ENCODE assay signal across 17 mouse cellular contexts in genomic region chr5:124518648-124519047, GRCm38 (mm10). TPM values are rescaled to one million over a fixed set of nuclear protein-coding genes. Genes with fewer than 3 reads are reported as not detected.
DNase-seq lines count a peak whose midpoint lies in the region; ATAC-seq and TF ChIP-seq lines count a peak whose summit lies in the region.
"Had no signal": no experiment of that assay in that cellular context is flagged by ENCODE, and none has a peak within 500 bp of the region (broad histone marks: within the 10 kb centered on the region; RNA-seq: fewer than 3 reads in every experiment).

No protein-coding gene starts in this region.

- no peak overlapping the region for H3K9ac ChIP-seq in hindbrain, postnatal 0 days (replicated peaks; ENCODE audit: low read length)
- H3K9ac ChIP-seq in hindbrain, embryonic 16.5 days (ENCODE audit: low read depth, low read length): no peak overlapping the region
- H3K9ac ChIP-seq in forebrain, embryonic 14.5 days (ENCODE audit: low read length): no peak overlapping the region
- no peak overlapping the region for H3K9ac ChIP-seq in midbrain, postnatal 0 days (replicated peaks; ENCODE audit: low read length, poor library complexity, severe bottlenecking)
- H3K9ac ChIP-seq: lung, embryonic 14.5 days; neural tube, embryonic 15.5 days had no signal

- no peak overlapping the region for H3K27ac ChIP-seq in hindbrain, postnatal 0 days
- H3K27ac ChIP-seq in hindbrain, embryonic 16.5 days (ENCODE audit: low read depth, low read length): no peak overlapping the region
- no peak overlapping the region for H3K27ac ChIP-seq in embryonic facial prominence, embryonic 10.5 days (replicated peaks)
- H3K27ac ChIP-seq in forebrain, embryonic 14.5 days (ENCODE audit: low read depth, low read length): no peak overlapping the region
- H3K27ac ChIP-seq in midbrain, postnatal 0 days (ENCODE audit: low read depth, low read length): no peak overlapping the region
- H3K27ac ChIP-seq: heart, embryonic 10.5 days; neural tube, embryonic 15.5 days; stomach, postnatal 0 days had no signal

- H3K4me3 ChIP-seq in hindbrain, postnatal 0 days (ENCODE audit: low read length): no peak overlapping the region
- H3K4me3 ChIP-seq in hindbrain, embryonic 16.5 days (ENCODE audit: low read length): no peak overlapping the region
- H3K4me3 ChIP-seq in embryonic facial prominence, embryonic 10.5 days: no peak overlapping the region
- no peak overlapping the region for H3K4me3 ChIP-seq in forebrain, embryonic 14.5 days (ENCODE audit: low read depth, low read length)
- no peak overlapping the region for H3K4me3 ChIP-seq in midbrain, postnatal 0 days (ENCODE audit: low read depth, low read length)
- H3K4me3 ChIP-seq: heart, embryonic 10.5 days; neural tube, embryonic 15.5 days had no signal

- WGBS in hindbrain, postnatal 0 days: 31% methylated on average over 10 of the region's 10 CpGs
- WGBS in hindbrain, embryonic 16.5 days: 39% methylated on average over 10 of the region's 10 CpGs
- 86% methylated on average over 10 of the region's 10 CpGs for WGBS in embryonic facial prominence, embryonic 10.5 days
- 82% methylated on average over 10 of the region's 10 CpGs for WGBS in forebrain, embryonic 14.5 days
- 45% methylated on average over 10 of the region's 10 CpGs for WGBS in midbrain, postnatal 0 days

- H3K36me3 ChIP-seq in hindbrain, postnatal 0 days (ENCODE audit: insufficient read depth, low read length): peaks cover 5% of the 10 kb centered on the region
- H3K36me3 ChIP-seq in hindbrain, embryonic 16.5 days (ENCODE audit: control insufficient read depth, insufficient read depth, low read length): peaks cover 16% of the 10 kb centered on the region
- H3K36me3 ChIP-seq in embryonic facial prominence, embryonic 10.5 days (replicated peaks): peaks cover 91% of the 10 kb centered on the region
- H3K36me3 ChIP-seq in forebrain, embryonic 14.5 days (ENCODE audit: control insufficient read depth, insufficient read depth, low read length): peaks cover 18% of the 10 kb centered on the region
- H3K36me3 ChIP-seq in midbrain, postnatal 0 days (ENCODE audit: insufficient read depth, low read length): peaks cover 12% of the 10 kb centered on the region

- no peaks in the 10 kb centered on the region for H3K27me3 ChIP-seq in hindbrain, postnatal 0 days (ENCODE audit: insufficient read depth, low read length)
- H3K27me3 ChIP-seq in hindbrain, embryonic 16.5 days (replicated peaks; ENCODE audit: control insufficient read depth, insufficient read depth, low read length): no peaks in the 10 kb centered on the region
- no peaks in the 10 kb centered on the region for H3K27me3 ChIP-seq in embryonic facial prominence, embryonic 10.5 days (replicated peaks; ENCODE audit: low read depth, poor library complexity, severe bottlenecking)
- no peaks in the 10 kb centered on the region for H3K27me3 ChIP-seq in forebrain, embryonic 14.5 days (replicated peaks; ENCODE audit: control insufficient read depth, insufficient read depth, low read length)
- H3K27me3 ChIP-seq in midbrain, postnatal 0 days (ENCODE audit: insufficient read depth, low read length): no peaks in the 10 kb centered on the region
- H3K27me3 ChIP-seq: neural tube, embryonic 15.5 days had no signal

- no peak for DNase-seq in hindbrain, postnatal 0 days (ENCODE audit: low spot score)
- peak; percentile 90 for DNase-seq in layer of hippocampus, adult 9-11 months
- peak; percentile 77 to 94 for DNase-seq in left cerebral cortex, postnatal 25 days (ENCODE audit: low spot score in 2 of 2)
- peak; percentile 79 for DNase-seq in telencephalon, adult 2 months (ENCODE audit: low read depth, low spot score)
- no peak for DNase-seq in embryonic facial prominence, embryonic 10.5 days (ENCODE audit: low spot score)
- no peak for DNase-seq in forebrain, embryonic 14.5 days (ENCODE audit: low spot score)
- DNase-seq in midbrain, postnatal 0 days (ENCODE audit: low spot score): no peak
- DNase-seq: adrenal gland, adult 2 months; B cell, adult 2 months; cerebellum, adult 2 months; embryo, embryonic 11 days; kidney, postnatal 36 days; lung, embryonic 14.5 days had no signal

- ATAC-seq in hindbrain, postnatal 0 days: no peak
- ATAC-seq in hindbrain, embryonic 16.5 days: no peak
- ATAC-seq in forebrain, embryonic 14.5 days: no peak
- ATAC-seq in midbrain, postnatal 0 days (ENCODE audit: low FRiP score): no peak

- intact Hi-C loops in left cerebral cortex, postnatal 25 days (cut with DNase I): loop anchor here (1.0 kb wide), 1 partner anchor 15 kb away; no protein-coding TSS in a partner anchor

- no peaks in the 10 kb centered on the region for H3K9me3 ChIP-seq in hindbrain, postnatal 0 days (ENCODE audit: low read length)
- no peaks in the 10 kb centered on the region for H3K9me3 ChIP-seq in hindbrain, embryonic 16.5 days (ENCODE audit: control insufficient read depth, low read length)
- 0 out of 2 replicates have a peak, but pooled peaks cover 3% of the 10 kb centered on the region for H3K9me3 ChIP-seq in embryonic facial prominence, embryonic 10.5 days
- no peaks in the 10 kb centered on the region for H3K9me3 ChIP-seq in forebrain, embryonic 14.5 days (replicated peaks; ENCODE audit: control insufficient read depth, low read length)
- no peaks in the 10 kb centered on the region for H3K9me3 ChIP-seq in midbrain, postnatal 0 days (ENCODE audit: low read length)
- H3K9me3 ChIP-seq: heart, embryonic 10.5 days; neural tube, embryonic 15.5 days had no signal

- TF ChIP-seq CTCF in hindbrain, postnatal 0 days (IDR thresholded peaks at IDR 0.05; ENCODE audit: low read depth): peak; percentile 20; the same call in 1 of the 2 replicates
- no peak for TF ChIP-seq CTCF in midbrain, postnatal 0 days (IDR thresholded peaks at IDR 0.05)

- no peak overlapping the region for H3K4me2 ChIP-seq in hindbrain, postnatal 0 days (ENCODE audit: low read depth, low read length)
- no peak overlapping the region for H3K4me2 ChIP-seq in hindbrain, embryonic 16.5 days (ENCODE audit: low read length)
- no peak overlapping the region for H3K4me2 ChIP-seq in forebrain, embryonic 14.5 days (ENCODE audit: low read length)
- H3K4me2 ChIP-seq in midbrain, postnatal 0 days (ENCODE audit: low read depth, low read length, poor library complexity, severe bottlenecking): no peak overlapping the region
- H3K4me2 ChIP-seq: lung, embryonic 14.5 days; neural tube, embryonic 15.5 days had no signal

- H3K4me1 ChIP-seq in hindbrain, postnatal 0 days (ENCODE audit: insufficient read depth, low read length): no peaks in the 10 kb centered on the region
- H3K4me1 ChIP-seq in hindbrain, embryonic 16.5 days (ENCODE audit: control insufficient read depth, insufficient read depth, low read depth, low read length): no peaks in the 10 kb centered on the region
- H3K4me1 ChIP-seq in embryonic facial prominence, embryonic 10.5 days: peaks cover 3% of the 10 kb centered on the region; the same call in 1 of the 2 replicates
- no peaks in the 10 kb centered on the region for H3K4me1 ChIP-seq in forebrain, embryonic 14.5 days (ENCODE audit: control insufficient read depth, insufficient read depth, low read length)
- H3K4me1 ChIP-seq in midbrain, postnatal 0 days (ENCODE audit: insufficient read depth, low read length): no peaks in the 10 kb centered on the region
- H3K4me1 ChIP-seq: heart, embryonic 10.5 days; neural tube, embryonic 15.5 days had no signal

RNA-seq across cellular contexts. Expression of gene Rilpl1, which starts 12.5 kb away (rescaled TPM):
- 10.4 and 12.4 TPM in 2 replicates for total RNA-seq in hindbrain, postnatal 0 days (2014; rRNA removed)
- polyA plus RNA-seq in hindbrain, postnatal 0 days (2015; fragmentation: Nextera tagmentation; extraction: Ambion mirVana): 13.3 and 13.5 TPM in 2 replicates
- polyA plus RNA-seq in hindbrain, embryonic 16.5 days (2015; fragmentation: Nextera tagmentation; extraction: Ambion mirVana): 13.9 and 14.5 TPM in 2 replicates
- total RNA-seq in left cerebral cortex, postnatal 25 days (2021): 10 to 100 TPM; 75.2 to 95.7 TPM
- 23.1 and 26.4 TPM in 2 replicates for polyA plus RNA-seq in embryonic facial prominence, embryonic 10.5 days (2016; fragmentation: Nextera tagmentation; extraction: Ambion mirVana)
- 10.4 and 11.0 TPM in 2 replicates for polyA plus RNA-seq in forebrain, embryonic 14.5 days (2014; fragmentation: Nextera tagmentation; extraction: Ambion mirVana)
- total RNA-seq in midbrain, postnatal 0 days (2014; rRNA removed): 14.8 and 14.9 TPM in 2 replicates
- 11.2 and 11.9 TPM in 2 replicates for polyA plus RNA-seq in midbrain, postnatal 0 days (2015; fragmentation: Nextera tagmentation; extraction: Ambion mirVana)

RNA-seq across cellular contexts. Expression of gene Tmed2, which starts 21.8 kb away (rescaled TPM):
- 206 and 219 TPM in 2 replicates for total RNA-seq in hindbrain, postnatal 0 days (2014; rRNA removed)
- polyA plus RNA-seq in hindbrain, postnatal 0 days (2015; fragmentation: Nextera tagmentation; extraction: Ambion mirVana): 329 and 332 TPM in 2 replicates
- 342 and 347 TPM in 2 replicates for polyA plus RNA-seq in hindbrain, embryonic 16.5 days (2015; fragmentation: Nextera tagmentation; extraction: Ambion mirVana)
- total RNA-seq in left cerebral cortex, postnatal 25 days (2021): 100 to 1,000 TPM in 1 of 2 experiments, 10 to 100 TPM in 1; 96.4 to 113 TPM
- 453 and 454 TPM in 2 replicates for polyA plus RNA-seq in embryonic facial prominence, embryonic 10.5 days (2016; fragmentation: Nextera tagmentation; extraction: Ambion mirVana)
- 416 and 423 TPM in 2 replicates for polyA plus RNA-seq in forebrain, embryonic 14.5 days (2014; fragmentation: Nextera tagmentation; extraction: Ambion mirVana)
- total RNA-seq in midbrain, postnatal 0 days (2014; rRNA removed): 228 and 273 TPM in 2 replicates
- polyA plus RNA-seq in midbrain, postnatal 0 days (2015; fragmentation: Nextera tagmentation; extraction: Ambion mirVana): 313 and 326 TPM in 2 replicates

RNA-seq across cellular contexts. Expression of gene Ddx55, which starts 34.0 kb away (rescaled TPM):
- total RNA-seq in hindbrain, postnatal 0 days (2014; rRNA removed): 14.7 and 15.5 TPM in 2 replicates
- 22.1 and 22.9 TPM in 2 replicates for polyA plus RNA-seq in hindbrain, postnatal 0 days (2015; fragmentation: Nextera tagmentation; extraction: Ambion mirVana)
- 25.1 TPM in 2 replicates for polyA plus RNA-seq in hindbrain, embryonic 16.5 days (2015; fragmentation: Nextera tagmentation; extraction: Ambion mirVana)
- 10 to 100 TPM; 22.0 to 27.9 TPM for total RNA-seq in left cerebral cortex, postnatal 25 days (2021)
- polyA plus RNA-seq in embryonic facial prominence, embryonic 10.5 days (2016; fragmentation: Nextera tagmentation; extraction: Ambion mirVana): 16.7 and 18.2 TPM in 2 replicates
- polyA plus RNA-seq in forebrain, embryonic 14.5 days (2014; fragmentation: Nextera tagmentation; extraction: Ambion mirVana): 16.8 and 21.2 TPM in 2 replicates
- total RNA-seq in midbrain, postnatal 0 days (2014; rRNA removed): 14.9 and 20.5 TPM in 2 replicates
- polyA plus RNA-seq in midbrain, postnatal 0 days (2015; fragmentation: Nextera tagmentation; extraction: Ambion mirVana): 21.9 and 26.9 TPM in 2 replicates

RNA-seq across cellular contexts. Expression of gene Snrnp35, which starts 35.7 kb away (rescaled TPM):
- total RNA-seq in hindbrain, postnatal 0 days (2014; rRNA removed): 4.0 and 17.2 TPM in 2 replicates
- polyA plus RNA-seq in hindbrain, postnatal 0 days (2015; fragmentation: Nextera tagmentation; extraction: Ambion mirVana): 13.9 and 17.3 TPM in 2 replicates
- 19.6 and 21.9 TPM in 2 replicates for polyA plus RNA-seq in hindbrain, embryonic 16.5 days (2015; fragmentation: Nextera tagmentation; extraction: Ambion mirVana)
- total RNA-seq in left cerebral cortex, postnatal 25 days (2021): 10 to 100 TPM; 21.0 to 27.2 TPM
- polyA plus RNA-seq in embryonic facial prominence, embryonic 10.5 days (2016; fragmentation: Nextera tagmentation; extraction: Ambion mirVana): 28.3 and 28.8 TPM in 2 replicates
- 14.3 and 14.7 TPM in 2 replicates for polyA plus RNA-seq in forebrain, embryonic 14.5 days (2014; fragmentation: Nextera tagmentation; extraction: Ambion mirVana)
- 5.2 and 10.7 TPM in 2 replicates for total RNA-seq in midbrain, postnatal 0 days (2014; rRNA removed)
- polyA plus RNA-seq in midbrain, postnatal 0 days (2015; fragmentation: Nextera tagmentation; extraction: Ambion mirVana): 10.1 and 13.0 TPM in 2 replicates

RNA-seq across cellular contexts. Expression of gene Rilpl2, which starts 40.5 kb away (rescaled TPM):
- 25.6 and 38.8 TPM in 2 replicates for total RNA-seq in hindbrain, postnatal 0 days (2014; rRNA removed)
- polyA plus RNA-seq in hindbrain, postnatal 0 days (2015; fragmentation: Nextera tagmentation; extraction: Ambion mirVana): 33.2 and 34.8 TPM in 2 replicates
- 28.5 and 31.8 TPM in 2 replicates for polyA plus RNA-seq in hindbrain, embryonic 16.5 days (2015; fragmentation: Nextera tagmentation; extraction: Ambion mirVana)
- total RNA-seq in left cerebral cortex, postnatal 25 days (2021): 10 to 100 TPM; 18.6 to 19.7 TPM
- 24.9 and 26.0 TPM in 2 replicates for polyA plus RNA-seq in embryonic facial prominence, embryonic 10.5 days (2016; fragmentation: Nextera tagmentation; extraction: Ambion mirVana)
- 29.4 and 31.7 TPM in 2 replicates for polyA plus RNA-seq in forebrain, embryonic 14.5 days (2014; fragmentation: Nextera tagmentation; extraction: Ambion mirVana)
- total RNA-seq in midbrain, postnatal 0 days (2014; rRNA removed): 32.3 and 38.6 TPM in 2 replicates
- polyA plus RNA-seq in midbrain, postnatal 0 days (2015; fragmentation: Nextera tagmentation; extraction: Ambion mirVana): 33.8 and 34.3 TPM in 2 replicates

Comparison
In these comparisons a context has a peak if more than half of its experiments do, and no peak if none do; other contexts are left out.
1. DNase-seq: peak in layer of hippocampus, adult 9-11 months (single experiment), left cerebral cortex, postnatal 25 days (2 of 2) and telencephalon, adult 2 months (single experiment); none in hindbrain, postnatal 0 days (single experiment), embryonic facial prominence, embryonic 10.5 days (single experiment), forebrain, embryonic 14.5 days (single experiment) and midbrain, postnatal 0 days (single experiment).